Mouse (Mus musculus): ENCODE data around the gene Cpsf4l. TPM values are rescaled to one million over a fixed set of nuclear protein-coding genes. Genes with fewer than 3 reads are reported as not detected.

Cpsf4l gene
- total RNA-seq (2021), result not detected
- long read RNA-seq, experiment 1, partial matches to known transcripts, result 0 of 1 reads
- long read RNA-seq, experiment 1, other reads (novel, unspliced or antisense), result 1 of 1 reads
- long read RNA-seq, experiment 2, result 0 reads

DNA sequence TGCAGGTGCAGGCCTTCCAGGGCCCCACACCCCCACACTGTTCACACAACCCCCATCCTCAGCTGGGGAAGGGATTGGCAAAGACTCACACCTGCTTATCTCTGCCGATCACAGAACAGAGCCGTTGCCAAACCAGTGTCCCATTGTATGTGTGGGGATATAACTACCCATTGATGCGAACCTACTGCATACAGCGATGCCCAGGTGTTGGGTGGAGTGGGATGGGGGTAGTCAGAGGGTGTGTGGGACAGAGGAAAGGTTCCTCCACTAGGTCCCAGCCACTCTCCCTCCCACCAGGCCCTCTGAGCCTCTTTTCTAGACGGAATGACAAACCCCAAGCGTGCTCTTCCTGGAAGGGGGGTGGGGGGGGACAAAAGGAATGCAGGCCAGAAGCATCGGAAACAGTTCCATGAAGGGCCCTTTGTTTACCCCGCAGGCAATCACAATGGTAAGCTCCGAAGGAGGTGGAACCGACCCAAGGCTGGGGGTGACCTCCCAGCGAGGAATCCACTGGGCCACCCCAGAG is at the start of gene Cpsf4l:
Gene Cpsf4l, minus strand, starts transcription at position 287 of the 526 bp plus-strand sequence.
- no peak for DNase-seq
- intact Hi-C loops (cut with DNase I; ENCODE audit: low total_unique reads), result no loop called here

DNA sequence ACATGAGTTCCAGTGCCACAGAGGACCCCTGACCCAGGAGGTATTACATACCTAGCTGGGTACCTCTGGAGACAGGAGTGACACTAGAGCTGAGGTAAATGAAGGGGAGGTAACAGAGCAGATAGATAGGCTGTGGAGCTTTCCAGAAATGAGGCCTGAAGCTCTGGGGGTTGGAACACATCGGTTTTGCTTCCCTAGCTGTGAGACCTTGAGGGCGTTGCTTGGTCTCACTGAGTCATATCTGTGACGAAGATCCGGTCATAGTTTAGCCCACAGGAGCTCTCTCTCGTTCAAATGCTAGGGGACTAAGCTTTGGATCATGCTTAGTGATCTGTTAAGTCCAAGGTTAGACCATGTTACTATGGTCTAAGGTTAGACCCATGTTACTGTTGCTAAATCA is 49.0 kb upstream of the Cpsf4l start:
- no peak for DNase-seq
- intact Hi-C loops (cut with DNase I; ENCODE audit: low total_unique reads), result no loop called here

DNA sequence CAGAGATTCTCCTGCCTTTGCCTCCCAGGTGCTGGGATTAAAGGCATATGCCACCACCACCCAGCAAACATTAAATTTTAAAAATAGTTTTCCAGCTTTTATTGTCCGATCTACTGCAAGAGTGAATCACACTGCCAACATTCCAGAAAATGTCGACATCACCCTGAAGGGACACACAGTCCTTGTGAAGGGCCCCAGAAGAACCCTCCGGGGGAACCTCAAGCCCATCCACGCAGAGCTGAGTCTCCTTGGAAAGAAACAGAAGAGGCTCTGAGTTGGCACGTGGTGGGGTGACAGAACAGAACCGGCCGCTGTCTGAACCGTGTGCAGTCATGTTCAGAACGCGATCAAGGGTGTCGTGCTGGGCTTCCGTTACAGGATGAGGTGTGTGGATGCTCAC is 46.8 kb upstream of the Cpsf4l start:
- DNase-seq, result no peak
- intact Hi-C loops (cut with DNase I; ENCODE audit: low total_unique reads), result no loop called here

DNA sequence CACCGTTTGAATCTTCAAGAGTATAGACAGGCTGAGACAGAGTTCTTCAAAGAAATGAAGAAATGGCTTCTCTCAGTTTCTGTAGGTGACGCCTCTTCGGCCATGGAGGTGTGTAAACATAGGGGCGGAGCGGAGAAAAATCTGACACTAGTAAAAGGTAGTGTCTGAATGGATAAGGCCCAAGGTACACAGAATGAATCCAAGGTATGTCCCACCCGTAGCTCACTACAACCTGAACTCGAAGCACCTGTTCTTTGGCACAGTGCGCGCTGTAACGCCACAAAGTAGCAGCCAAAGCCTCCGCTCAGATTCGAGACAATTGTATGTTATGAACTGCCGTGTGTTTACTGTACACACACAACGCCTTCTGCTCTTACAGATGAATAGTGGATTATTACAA is 46.1 kb upstream of the Cpsf4l start:
- no peak for DNase-seq
- intact Hi-C loops (cut with DNase I; ENCODE audit: low total_unique reads), result no loop called here

DNA sequence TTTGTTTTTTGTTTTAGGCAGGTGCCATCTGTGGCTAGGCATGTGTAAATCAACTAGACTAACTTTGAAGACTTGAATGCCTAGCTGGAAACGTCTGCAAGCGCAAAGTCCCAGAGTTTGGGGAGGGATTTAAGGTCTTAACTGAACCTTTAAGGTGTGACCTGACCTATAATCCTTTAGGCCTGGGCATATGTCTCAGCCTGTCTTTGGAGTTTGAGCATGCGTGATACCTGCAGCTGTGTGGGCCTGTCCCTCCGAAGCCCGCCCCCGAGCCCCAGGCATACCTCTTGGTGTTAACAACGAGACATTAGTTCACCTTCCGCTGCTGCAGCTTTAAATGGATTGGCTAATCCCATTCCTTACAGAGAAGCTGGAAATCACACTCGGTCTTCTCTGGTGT is 45.0 kb upstream of the Cpsf4l start:
- no peak for DNase-seq
- intact Hi-C loops (cut with DNase I; ENCODE audit: low total_unique reads), result no loop called here

DNA sequence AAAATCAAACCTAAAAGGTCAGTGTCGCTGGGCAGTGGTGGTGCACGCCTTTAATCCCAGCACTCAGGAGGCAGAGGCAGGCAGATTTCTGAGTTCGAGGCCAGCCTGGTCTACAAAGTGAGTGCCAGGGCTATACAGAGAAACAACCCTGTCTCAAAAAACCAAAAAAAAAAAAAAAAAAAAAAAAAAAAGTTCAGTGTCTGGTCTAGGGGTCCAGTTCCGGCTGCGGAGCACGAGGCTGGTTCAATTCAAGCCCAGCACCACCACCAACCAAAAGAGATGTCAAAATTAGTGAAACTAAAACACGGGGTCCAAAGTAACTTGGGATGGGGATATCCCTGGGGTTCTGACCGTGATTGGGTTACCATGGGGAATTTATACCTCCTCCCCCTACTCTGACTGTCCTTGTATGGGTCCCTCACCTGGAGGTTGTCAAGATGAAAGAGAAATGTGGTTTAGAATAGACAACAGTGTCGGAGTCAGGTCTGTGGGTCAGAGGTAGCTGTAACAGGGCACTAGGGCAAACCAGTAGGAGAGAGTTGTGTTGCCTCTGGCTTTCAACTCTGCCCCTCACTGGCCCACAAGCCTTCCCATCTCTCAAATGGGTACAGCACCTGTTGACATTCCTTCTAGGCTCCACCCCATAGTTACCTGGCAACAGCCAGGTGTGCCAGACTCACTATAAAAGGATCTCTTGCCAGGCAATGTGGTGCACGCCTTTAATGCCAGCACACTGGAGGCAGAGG is 43.0 kb upstream of the Cpsf4l start:
- intact Hi-C loops (cut with DNase I; ENCODE audit: low total_unique reads), result no loop called here
- no peak for DNase-seq

DNA sequence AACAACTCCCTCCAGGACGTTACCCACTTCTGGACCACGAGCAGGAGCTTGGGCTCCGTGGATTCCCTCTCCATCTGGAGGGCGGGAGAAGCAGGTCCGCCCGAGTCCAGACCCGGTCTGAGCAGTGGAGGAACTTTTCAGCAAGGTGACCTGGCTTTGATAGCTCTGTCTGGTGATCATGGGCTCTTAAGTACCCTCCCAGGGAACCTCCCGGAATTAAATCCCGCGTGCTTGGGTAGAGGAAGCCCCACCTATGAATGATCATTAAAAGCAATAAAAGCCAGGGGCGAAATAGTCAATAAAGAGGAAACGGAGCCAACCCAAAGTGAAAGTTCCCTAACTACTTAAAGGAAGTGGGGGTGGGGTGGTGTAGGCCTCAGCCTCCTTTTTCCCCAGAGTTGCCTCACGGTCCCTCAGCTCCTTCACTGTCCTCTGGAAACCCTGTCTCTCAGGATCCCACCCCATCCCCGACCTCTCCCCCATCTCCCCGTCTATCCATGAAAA is 42.4 kb upstream of the Cpsf4l start:
- no peak for DNase-seq
- intact Hi-C loops (cut with DNase I; ENCODE audit: low total_unique reads), result no loop called here

DNA sequence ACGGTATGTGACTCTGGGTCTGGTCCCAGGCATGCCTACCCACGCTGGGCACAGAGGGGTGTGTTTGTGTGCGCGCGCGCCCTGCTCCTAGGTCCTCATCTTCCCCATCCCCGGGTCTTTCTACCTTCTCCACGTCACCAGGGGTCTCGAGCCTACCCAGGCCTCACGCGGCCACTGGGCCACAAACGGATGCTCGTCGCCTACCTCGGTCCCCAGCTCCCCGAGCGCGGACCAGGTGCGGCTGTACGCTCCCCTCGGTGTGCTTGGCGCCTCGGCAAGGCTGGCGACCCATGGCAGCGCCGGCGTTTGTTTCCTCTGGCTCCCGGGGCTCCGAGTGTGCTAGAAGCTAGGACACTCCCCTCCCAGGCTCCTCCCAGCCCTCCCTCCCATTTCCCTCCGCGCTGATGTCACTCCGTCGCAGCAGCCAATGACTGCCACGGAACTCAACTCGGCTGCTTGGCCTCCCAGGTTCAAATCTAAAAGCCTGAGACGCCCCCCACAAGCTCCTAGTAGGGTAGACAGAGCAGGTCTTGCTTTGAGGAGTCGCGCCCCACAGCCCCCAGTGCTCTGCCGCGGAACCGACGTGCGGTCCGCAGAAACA is 41.8 kb upstream of the Cpsf4l start, which contains the start of gene Cdc42ep4:
Gene Cdc42ep4, minus strand, starts transcription at position 398 of the 601 bp plus-strand sequence.
- peak; percentile 87 for DNase-seq
- intact Hi-C loops (cut with DNase I; ENCODE audit: low total_unique reads), result no loop called here

DNA sequence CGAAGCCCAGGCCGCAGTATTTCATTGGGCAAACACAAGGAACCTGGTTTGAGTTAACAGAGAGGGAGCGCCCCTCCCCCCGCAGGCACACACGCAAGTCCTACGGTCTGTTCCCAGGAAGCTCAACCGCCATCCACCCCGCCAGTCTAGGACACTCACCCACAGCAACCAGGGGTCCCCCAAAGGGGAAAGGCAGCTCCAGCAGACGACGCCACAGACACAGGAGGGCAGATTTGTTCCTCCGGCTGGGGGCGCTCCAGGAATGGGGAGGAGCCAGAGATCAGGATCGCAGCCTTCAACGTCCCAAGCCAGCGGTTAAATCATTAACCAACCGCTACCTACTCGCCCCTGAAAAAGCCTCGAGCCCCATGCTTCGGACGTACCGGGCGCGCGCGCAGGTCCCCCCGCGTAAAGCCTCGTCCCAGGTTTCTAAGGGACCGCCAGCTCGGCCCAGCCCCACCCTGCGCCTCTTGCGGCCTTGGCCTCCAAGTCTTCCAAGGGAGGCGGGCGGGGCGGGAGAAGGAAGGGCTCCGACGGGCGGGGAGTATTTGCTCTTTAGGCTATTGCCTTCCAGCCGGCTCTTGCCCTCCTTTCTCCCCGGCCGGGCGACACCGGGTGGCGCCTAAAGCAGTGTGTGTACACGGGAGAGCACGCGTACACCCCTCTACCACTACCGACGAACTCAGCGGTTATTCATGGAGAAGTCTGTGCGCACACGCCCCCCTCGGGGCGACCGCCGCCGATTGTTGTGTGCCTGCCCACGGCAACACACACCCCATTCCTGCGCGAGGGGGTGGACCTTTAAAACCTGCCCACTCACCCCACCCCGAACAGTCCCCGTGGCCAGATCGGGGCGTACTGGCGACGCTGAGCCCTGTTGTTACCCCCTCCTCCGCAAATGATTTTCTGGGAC is 41.0 kb upstream of the Cpsf4l start:
- intact Hi-C loops (cut with DNase I; ENCODE audit: low total_unique reads), result no loop called here

DNA sequence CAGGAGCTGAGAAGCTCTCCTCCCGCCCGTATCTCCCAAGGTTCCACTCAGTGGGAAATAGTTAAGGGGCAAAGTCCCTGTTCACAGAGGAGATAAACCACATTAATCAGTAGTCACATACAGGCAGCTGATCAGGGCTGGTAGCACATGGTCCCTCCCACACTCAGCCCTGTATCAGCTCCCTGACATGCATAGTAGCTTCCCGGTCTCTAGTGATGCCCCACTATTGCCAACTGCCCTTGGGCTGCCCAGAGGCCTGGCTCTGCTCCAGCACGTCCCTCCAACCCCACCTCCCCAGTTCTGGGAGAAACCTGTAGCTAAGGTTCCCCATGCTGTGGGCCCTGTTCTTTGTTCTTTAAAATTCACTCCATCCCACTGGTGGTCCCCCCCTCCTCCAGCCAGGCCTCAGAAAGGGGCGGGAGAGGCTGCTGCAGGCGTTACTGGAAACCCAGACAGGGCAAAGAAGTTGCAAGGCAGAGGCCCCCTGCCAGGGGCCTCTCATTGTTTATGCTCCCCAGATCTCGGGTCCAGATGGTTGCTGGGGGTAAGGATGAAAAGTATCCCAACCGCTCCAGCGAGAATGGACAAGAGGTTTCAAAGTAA is 40.0 kb upstream of the Cpsf4l start:
- DNase-seq, result no peak

More for the DNA sequence above, 41.0 kb upstream of the Cpsf4l start:
- DNase-seq, result peak; percentile 73

DNA sequence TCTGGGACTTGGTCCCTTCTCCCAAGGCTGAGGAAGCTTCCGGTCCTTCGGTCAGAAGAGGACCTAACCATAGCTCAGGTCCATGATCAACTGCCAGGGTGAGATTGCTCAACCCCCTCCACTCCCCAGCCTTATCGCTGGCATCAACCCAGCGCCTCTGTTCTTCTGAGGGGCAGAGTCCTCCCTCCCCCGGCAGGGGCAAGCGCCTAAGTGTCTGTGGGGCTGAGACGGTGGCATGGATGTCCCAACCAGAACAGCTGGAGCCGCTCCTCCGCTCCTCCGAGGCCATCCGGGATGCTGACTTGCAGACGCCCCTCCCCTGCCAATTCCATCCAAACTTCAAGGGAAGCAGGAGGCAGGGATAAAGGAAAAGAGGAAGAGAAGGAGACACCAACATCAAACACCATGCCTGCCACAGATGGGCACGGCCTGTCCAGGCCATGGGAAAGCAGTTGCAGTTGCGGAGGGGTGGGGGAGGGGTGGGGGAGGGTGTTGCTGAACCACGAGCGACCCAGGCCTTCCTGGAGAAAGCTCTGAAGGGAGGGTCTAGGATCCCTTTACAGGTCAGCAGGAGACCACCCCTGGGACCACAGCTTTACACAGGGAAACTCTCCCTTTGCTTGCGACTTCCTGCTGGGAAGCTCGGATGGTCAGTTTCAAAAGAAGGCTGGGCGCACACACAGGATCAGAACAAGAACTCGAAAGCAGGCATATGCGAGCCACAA is 39.1 kb upstream of the Cpsf4l start:
- DNase-seq, result peak; percentile 49
- intact Hi-C loops (cut with DNase I; ENCODE audit: low total_unique reads), result no loop called here

More for the DNA sequence above, 40.0 kb upstream of the Cpsf4l start:
- intact Hi-C loops (cut with DNase I; ENCODE audit: low total_unique reads), result no loop called here

DNA sequence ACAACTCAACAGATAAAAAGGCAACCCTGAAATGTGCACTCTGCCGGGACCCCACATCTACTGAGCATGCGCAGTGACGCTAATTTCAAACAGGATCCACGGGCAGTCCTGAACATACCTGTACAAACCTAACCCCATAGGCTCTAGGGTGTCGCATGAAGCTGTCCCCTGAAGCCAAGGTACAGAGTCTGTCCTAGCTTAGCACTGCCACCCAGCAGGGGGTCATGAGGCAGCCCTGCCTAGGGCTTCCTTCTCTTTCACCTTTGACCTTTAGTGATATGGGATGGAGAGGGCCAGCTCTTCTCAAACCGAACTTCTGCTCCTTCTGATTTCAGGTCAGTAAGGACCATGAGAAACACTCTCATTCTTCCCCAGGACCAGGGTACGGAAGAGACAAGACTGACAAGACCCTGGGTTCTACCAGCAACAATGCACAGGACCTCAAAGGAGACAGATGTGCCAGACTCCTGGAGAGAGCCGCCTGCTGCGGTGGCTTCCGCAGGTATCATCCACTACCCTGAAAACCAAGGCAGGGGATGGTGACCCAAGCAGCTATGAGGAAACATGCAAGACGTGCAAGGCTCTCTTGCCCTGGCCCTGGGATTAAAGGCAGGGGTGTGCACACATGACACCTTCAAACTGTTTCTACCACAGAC is 38.0 kb upstream of the Cpsf4l start:
- DNase-seq, result no peak
- intact Hi-C loops (cut with DNase I; ENCODE audit: low total_unique reads), result no loop called here

DNA sequence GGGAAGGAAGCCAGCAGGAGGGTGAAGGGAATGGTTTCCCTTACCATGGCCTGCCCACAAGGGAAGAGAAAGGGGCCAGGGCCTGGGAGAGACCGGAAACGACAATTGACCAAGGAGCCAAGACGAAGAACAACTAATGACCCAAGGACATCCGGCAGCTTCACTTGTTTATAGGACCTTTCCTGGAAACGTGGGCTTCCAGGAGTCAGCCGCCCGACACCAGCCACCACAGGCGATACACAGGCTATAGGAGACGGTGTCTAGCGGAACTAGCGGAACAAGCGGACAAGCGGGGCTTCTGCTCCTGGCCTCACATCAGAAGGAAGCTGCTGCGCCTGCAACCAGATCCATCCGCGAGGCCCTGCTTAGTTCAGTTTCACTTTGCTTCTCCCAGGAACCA is 37.2 kb upstream of the Cpsf4l start:
- peak; percentile 43 for DNase-seq

DNA sequence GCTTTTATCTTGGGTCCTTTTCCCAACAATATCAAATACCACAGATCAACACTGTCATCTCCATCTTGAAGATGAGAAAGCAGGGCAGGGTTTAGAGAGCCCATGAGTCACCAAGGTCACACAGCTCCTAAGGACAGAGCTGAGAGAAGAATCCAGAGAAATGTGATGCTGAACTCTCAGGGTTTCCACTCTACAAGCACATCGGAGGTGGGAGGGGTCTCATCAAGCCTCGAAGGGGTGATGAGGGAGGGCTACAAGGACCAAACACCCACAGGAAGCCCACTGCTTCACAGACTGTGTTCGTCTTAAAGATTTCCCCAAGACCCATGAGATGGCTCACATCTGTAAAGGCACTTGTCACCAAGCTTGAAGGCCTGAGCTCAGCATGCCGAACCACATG is 36.1 kb upstream of the Cpsf4l start:
- DNase-seq, result no peak
- intact Hi-C loops (cut with DNase I; ENCODE audit: low total_unique reads), result no loop called here

More for the DNA sequence above, 37.2 kb upstream of the Cpsf4l start:
- intact Hi-C loops (cut with DNase I; ENCODE audit: low total_unique reads), result no loop called here

DNA sequence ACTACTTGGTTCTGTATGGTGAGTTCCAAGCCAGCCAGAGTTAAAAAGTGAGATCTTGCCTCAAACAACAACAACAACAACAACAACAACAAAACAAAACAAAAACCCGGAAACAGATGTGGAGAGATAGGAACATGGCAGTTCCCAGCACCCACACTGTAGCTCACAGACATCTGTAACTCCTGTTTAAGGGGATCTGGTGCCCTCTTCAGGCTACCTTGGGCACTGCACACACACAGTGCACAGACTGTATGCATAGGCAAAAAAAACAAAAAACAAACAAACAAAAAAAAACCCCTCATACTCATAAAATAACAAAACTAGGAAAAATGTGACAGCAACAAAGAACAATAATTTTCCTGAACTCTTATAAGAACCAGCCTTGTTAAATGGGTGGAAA is 33.2 kb upstream of the Cpsf4l start:
- DNase-seq, result no peak
- intact Hi-C loops (cut with DNase I; ENCODE audit: low total_unique reads), result loop anchor here (5.0 kb wide), 1 partner anchor 54 kb away; no protein-coding TSS in a partner anchor

DNA sequence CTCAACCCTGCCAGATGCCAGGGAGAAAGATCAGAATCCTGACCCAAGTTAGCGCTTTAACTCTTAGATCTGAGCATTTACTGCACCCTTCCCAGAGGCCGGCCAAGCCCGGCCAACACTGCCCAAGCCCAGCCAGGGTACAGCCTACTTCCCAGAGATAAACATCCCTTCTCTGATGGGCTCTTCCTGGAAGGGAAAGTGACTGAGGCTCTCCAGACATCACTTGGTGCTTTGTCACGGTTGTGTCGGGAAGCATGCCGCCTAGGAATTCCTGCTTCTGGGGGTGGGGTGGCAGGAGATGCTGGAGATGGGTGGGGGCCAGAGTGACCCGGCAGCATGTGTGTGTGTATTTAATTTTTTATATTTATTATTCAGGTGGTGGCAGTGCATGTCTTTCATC is 30.3 kb upstream of the Cpsf4l start:
- DNase-seq, result no peak
- intact Hi-C loops (cut with DNase I; ENCODE audit: low total_unique reads), result loop anchor here (5.0 kb wide), 1 partner anchor 57 kb away; no protein-coding TSS in a partner anchor

DNA sequence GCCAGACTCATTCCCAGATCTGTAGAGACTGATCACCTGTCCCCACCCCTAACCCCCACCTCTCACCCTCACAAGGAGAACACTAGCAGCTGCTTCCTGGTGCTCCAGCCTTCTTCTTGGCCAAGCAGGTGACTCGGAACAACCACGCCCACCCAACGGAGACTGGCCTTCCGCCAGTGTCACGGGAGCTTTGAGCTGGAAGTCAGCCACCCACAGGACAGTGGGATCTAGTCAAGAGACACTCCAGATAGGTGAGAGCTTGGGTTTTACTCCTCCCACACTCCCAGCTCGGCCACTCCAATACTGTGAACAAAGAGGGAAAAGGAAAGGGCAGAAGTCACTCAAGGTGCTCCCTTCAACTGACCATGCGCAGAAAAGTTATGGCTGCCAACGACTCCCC is 29.4 kb upstream of the Cpsf4l start:
- intact Hi-C loops (cut with DNase I; ENCODE audit: low total_unique reads), result no loop called here
- no peak for DNase-seq

DNA sequence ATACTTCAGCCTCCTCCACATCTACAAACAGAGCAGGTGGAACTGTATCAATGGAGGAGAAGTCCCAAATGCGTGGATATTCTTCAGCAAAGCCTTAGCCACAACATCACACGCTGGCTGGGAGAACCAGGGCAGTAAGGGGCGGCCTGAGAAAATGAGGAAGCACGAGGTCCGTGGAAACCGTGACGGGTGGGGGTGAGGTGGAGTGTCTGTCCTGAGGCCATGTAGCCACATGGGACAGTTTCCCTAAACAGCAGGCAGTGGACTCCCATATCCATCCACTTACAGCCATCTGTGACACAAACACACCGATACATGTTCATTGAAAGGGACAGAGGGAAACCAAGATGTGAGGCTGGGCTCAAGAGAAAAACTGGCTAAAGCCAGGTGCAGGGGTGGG is 28.1 kb upstream of the Cpsf4l start:
- intact Hi-C loops (cut with DNase I; ENCODE audit: low total_unique reads), result no loop called here
- no peak for DNase-seq

All from gastrocnemius, postnatal 14 days (tissue).